Mouse (Mus musculus): ENCODE results near the gene Cnnm2. TPM values are rescaled to one million over a fixed set of nuclear protein-coding genes. Genes with fewer than 3 reads are reported as not detected.

Gene Cnnm2
- 1 to 10 TPM; 6.4 to 6.8 TPM for total RNA-seq (2023)

GRCm38 (mm10) chr19:46761247-46761946 is at the start of gene Cnnm2:
Gene Cnnm2 (plus strand): TSS chr19:46761596.

Other genes starting within 250 kb of the Cnnm2 start
- 10 to 100 TPM in 1 of 2 experiments, 1 to 10 TPM in 1; 9.2 to 12.5 TPM for gene Arl3, start 188.4 kb upstream of the Cnnm2 start, total RNA-seq (2023)
- gene Sfxn2, start 188.2 kb upstream of the Cnnm2 start, total RNA-seq (2023) = 10 to 100 TPM in 1 of 2 experiments, 1 to 10 TPM in 1; 8.3 to 12.6 TPM
- gene Wbp1l, start 162.5 kb upstream of the Cnnm2 start, total RNA-seq (2023) = 10 to 100 TPM; 57.5 to 76.1 TPM
- gene Cyp17a1, start 88.4 kb upstream of the Cnnm2 start, total RNA-seq (2023) = not detected
- 1 to 10 TPM; 4.4 to 4.9 TPM for gene Borcs7, start 71.7 kb upstream of the Cnnm2 start, total RNA-seq (2023)
- gene As3mt, start 54.1 kb upstream of the Cnnm2 start, total RNA-seq (2023) = 10 to 100 TPM; 16.2 to 19.7 TPM